Mouse (Mus musculus): ENCODE results near the gene Smg7. TPM values are rescaled to one million over a fixed set of nuclear protein-coding genes. Genes with fewer than 3 reads are reported as not detected.
A peak's percentile ranks its signal among the peaks of the same experiment; 100 is the strongest.

Smg7 gene
- polyA plus RNA-seq, 1 experiment, result 74.0 TPM

- DNase-seq, result no peak
- Histone ChIP-seq H3K36me3 (ENCODE audit: control insufficient read depth, insufficient read depth, low read length) (no peaks in the 10 kb centered on the region), H3K4me3 (ENCODE audit: control insufficient read depth, insufficient read depth, low read length) (no peak overlapping the region), H3K4me1 (replicated peaks; ENCODE audit: control insufficient read depth, insufficient read depth, low read length) (no peaks in the 10 kb centered on the region), H3K27ac (ENCODE audit: control insufficient read depth, insufficient read depth, low read length) (no peak overlapping the region), H3K27me3 (ENCODE audit: control insufficient read depth, insufficient read depth, low read length) (no peaks in the 10 kb centered on the region)
- TF ChIP-seq POLR2A (IDR thresholded peaks at IDR 0.05; ENCODE audit: control insufficient read depth, extremely low read depth, insufficient read depth, low read length, poor library complexity) (no peak), CTCF (IDR thresholded peaks at IDR 0.05; ENCODE audit: borderline replicate concordance, control insufficient read depth, extremely low read depth, insufficient read depth, low read length, poor library complexity) (no peak)
- WGBS, result 90% methylated on average over 8 of the region's 8 CpGs
Measured at GRCm38 (mm10) chr1:152795688-152796255, 106.7 kb downstream of the Smg7 start.

GRCm38 (mm10) chr1:152793495-152794130, 108.8 kb downstream of the Smg7 start:
- TF ChIP-seq POLR2A (IDR thresholded peaks at IDR 0.05; ENCODE audit: control insufficient read depth, extremely low read depth, insufficient read depth, low read length, poor library complexity), result no peak
- no peak for TF ChIP-seq CTCF (IDR thresholded peaks at IDR 0.05; ENCODE audit: borderline replicate concordance, control insufficient read depth, extremely low read depth, insufficient read depth, low read length, poor library complexity)
- DNase-seq, result no peak
- Histone ChIP-seq H3K27me3 (ENCODE audit: control insufficient read depth, insufficient read depth, low read length) (no peaks in the 10 kb centered on the region), H3K4me1 (replicated peaks; ENCODE audit: control insufficient read depth, insufficient read depth, low read length) (no peaks in the 10 kb centered on the region), H3K36me3 (ENCODE audit: control insufficient read depth, insufficient read depth, low read length) (no peaks in the 10 kb centered on the region), H3K4me3 (ENCODE audit: control insufficient read depth, insufficient read depth, low read length) (no peak overlapping the region), H3K27ac (ENCODE audit: control insufficient read depth, insufficient read depth, low read length) (no peak overlapping the region)
- WGBS, result 88% methylated on average over 6 of the region's 6 CpGs

GRCm38 (mm10) chr1:152792736-152793494, 109.5 kb downstream of the Smg7 start:
- no peaks in the 10 kb centered on the region for H3K4me1 ChIP-seq (replicated peaks; ENCODE audit: control insufficient read depth, insufficient read depth, low read length)
- no peaks in the 10 kb centered on the region for H3K27me3 ChIP-seq (ENCODE audit: control insufficient read depth, insufficient read depth, low read length)
- no peaks in the 10 kb centered on the region for H3K36me3 ChIP-seq (ENCODE audit: control insufficient read depth, insufficient read depth, low read length)
- H3K4me3 ChIP-seq (ENCODE audit: control insufficient read depth, insufficient read depth, low read length), result no peak overlapping the region
- no peak overlapping the region for H3K27ac ChIP-seq (ENCODE audit: control insufficient read depth, insufficient read depth, low read length)
- DNase-seq, result no peak
- WGBS, result 84% methylated on average over 12 of the region's 12 CpGs
- TF ChIP-seq CTCF (IDR thresholded peaks at IDR 0.05; ENCODE audit: borderline replicate concordance, control insufficient read depth, extremely low read depth, insufficient read depth, low read length, poor library complexity), result no peak
- TF ChIP-seq POLR2A (IDR thresholded peaks at IDR 0.05; ENCODE audit: control insufficient read depth, extremely low read depth, insufficient read depth, low read length, poor library complexity), result no peak

GRCm38 (mm10) chr1:152791269-152791668, 111.2 kb downstream of the Smg7 start:
- Histone ChIP-seq H3K27me3 (ENCODE audit: control insufficient read depth, insufficient read depth, low read length) (no peaks in the 10 kb centered on the region), H3K4me1 (replicated peaks; ENCODE audit: control insufficient read depth, insufficient read depth, low read length) (no peaks in the 10 kb centered on the region), H3K4me3 (ENCODE audit: control insufficient read depth, insufficient read depth, low read length) (no peak overlapping the region), H3K27ac (ENCODE audit: control insufficient read depth, insufficient read depth, low read length) (no peak overlapping the region), H3K36me3 (ENCODE audit: control insufficient read depth, insufficient read depth, low read length) (no peaks in the 10 kb centered on the region)
- no peak for DNase-seq
- TF ChIP-seq CTCF (IDR thresholded peaks at IDR 0.05; ENCODE audit: borderline replicate concordance, control insufficient read depth, extremely low read depth, insufficient read depth, low read length, poor library complexity), result no peak
- no peak for TF ChIP-seq POLR2A (IDR thresholded peaks at IDR 0.05; ENCODE audit: control insufficient read depth, extremely low read depth, insufficient read depth, low read length, poor library complexity)
- 83% methylated on average over 4 of the region's 4 CpGs for WGBS

GRCm38 (mm10) chr1:152790821-152791220, 111.6 kb downstream of the Smg7 start:
- Histone ChIP-seq H3K36me3 (ENCODE audit: control insufficient read depth, insufficient read depth, low read length) (no peaks in the 10 kb centered on the region), H3K27me3 (ENCODE audit: control insufficient read depth, insufficient read depth, low read length) (no peaks in the 10 kb centered on the region), H3K4me1 (replicated peaks; ENCODE audit: control insufficient read depth, insufficient read depth, low read length) (no peaks in the 10 kb centered on the region), H3K4me3 (ENCODE audit: control insufficient read depth, insufficient read depth, low read length) (no peak overlapping the region), H3K27ac (ENCODE audit: control insufficient read depth, insufficient read depth, low read length) (no peak overlapping the region)
- 60% methylated on average over 6 of the region's 6 CpGs for WGBS
- no peak for TF ChIP-seq CTCF (IDR thresholded peaks at IDR 0.05; ENCODE audit: borderline replicate concordance, control insufficient read depth, extremely low read depth, insufficient read depth, low read length, poor library complexity)
- no peak for TF ChIP-seq POLR2A (IDR thresholded peaks at IDR 0.05; ENCODE audit: control insufficient read depth, extremely low read depth, insufficient read depth, low read length, poor library complexity)
- no peak for DNase-seq

DNA sequence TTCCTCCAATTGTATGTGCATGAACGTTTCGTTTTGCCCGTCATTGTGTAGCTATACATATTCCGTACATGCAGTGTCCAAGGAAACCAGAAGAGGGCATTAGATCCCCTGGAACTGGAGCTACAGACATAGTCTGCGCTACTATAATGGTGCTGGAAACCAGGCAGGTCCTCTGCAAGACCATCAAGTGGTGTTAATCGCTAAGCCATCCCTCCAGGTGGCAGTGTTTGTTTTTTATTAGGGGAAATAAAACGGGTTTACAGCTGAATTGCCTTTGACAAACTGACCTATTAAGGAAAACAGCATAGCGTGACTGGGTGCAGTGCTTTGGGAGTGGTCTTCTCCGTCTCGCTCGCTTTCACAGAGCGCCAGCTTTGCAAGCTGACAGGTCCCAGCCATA, 112.2 kb downstream of the Smg7 start:
- whole genome bisulfite sequencing, result 59% methylated on average over 12 of the region's 12 CpGs
- Histone ChIP-seq H3K36me3 (ENCODE audit: control insufficient read depth, insufficient read depth, low read length) (no peaks in the 10 kb centered on the region), H3K4me3 (ENCODE audit: control insufficient read depth, insufficient read depth, low read length) (no peak overlapping the region), H3K27me3 (ENCODE audit: control insufficient read depth, insufficient read depth, low read length) (no peaks in the 10 kb centered on the region), H3K4me1 (replicated peaks; ENCODE audit: control insufficient read depth, insufficient read depth, low read length) (no peaks in the 10 kb centered on the region), H3K27ac (ENCODE audit: control insufficient read depth, insufficient read depth, low read length) (no peak overlapping the region)
- peak; percentile 57 for DNase-seq
- TF ChIP-seq CTCF (IDR thresholded peaks at IDR 0.05; ENCODE audit: borderline replicate concordance, control insufficient read depth, extremely low read depth, insufficient read depth, low read length, poor library complexity) (no peak), POLR2A (IDR thresholded peaks at IDR 0.05; ENCODE audit: control insufficient read depth, extremely low read depth, insufficient read depth, low read length, poor library complexity) (no peak)

Data from thymus, adult 2 months (tissue).